Mouse (Mus musculus) kidney, adult 2 months (tissue): Measurements from ENCODE around the gene Tcf7l1. TPM values are rescaled to one million over a fixed set of nuclear protein-coding genes. Genes with fewer than 3 reads are reported as not detected.
A peak's percentile ranks its signal among the peaks of the same experiment; 100 is the strongest.

Experiments
- DNase-seq: peaks from one replicate; pipeline ENCODE4 v3.0.0; 2021
- H3K27ac ChIP-seq: fragments of 200-500 bp; 2 replicates; pipeline ENCODE4 v1.5.1; 2012; ENCODE audit warnings: low read depth, low read length, control low read depth, inconsistent platforms; ENCODE audit not compliant: insufficient read depth
- H3K27me3 ChIP-seq: fragments of 200-500 bp; replicated peaks from 2 replicates; pipeline ENCODE4 v1.6.1; 2012; ENCODE audit warnings: mild to moderate bottlenecking, moderate library complexity, low read length, inconsistent platforms; ENCODE audit not compliant: control insufficient read depth, insufficient read depth
- H3K36me3 ChIP-seq: fragments of 200-500 bp; 2 replicates; pipeline ENCODE4 v1.6.1; 2012; ENCODE audit warnings: mild to moderate bottlenecking, moderate library complexity, low read length, inconsistent platforms; ENCODE audit not compliant: control insufficient read depth, insufficient read depth
- H3K4me1 ChIP-seq: fragments of 200-500 bp; 2 replicates; pipeline ENCODE4 v1.6.1; 2011; ENCODE audit warnings: low read length; ENCODE audit not compliant: control insufficient read depth, insufficient read depth
- H3K4me3 ChIP-seq: fragments of 200-500 bp; 2 replicates; pipeline ENCODE4 v1.5.1; 2011; ENCODE audit warnings: mild to moderate bottlenecking, low read depth, low read length, control low read depth; ENCODE audit not compliant: insufficient read depth
- CTCF ChIP-seq: fragments of 200-500 bp; conservative IDR thresholded peaks from 2 replicates; pipeline ENCODE4 v1.5.1; 2011; ENCODE audit warnings: low read depth, mild to moderate bottlenecking, control low read depth, low read length, moderate library complexity, mixed read lengths; ENCODE audit not compliant: insufficient read depth, insufficient read length
- POLR2A ChIP-seq: fragments of 200-500 bp; IDR thresholded peaks from one replicate; pipeline ENCODE4 v1.6.1; 2011; ENCODE audit warnings: low read depth, low read length, control low read depth
- WGBS: fragments of 180-500 bp; shearing (Covaris S2); methylation state at CpG from one replicate; pipeline ENCODE4 v1.1.7; 2018; 5-methylcytosine and 5-hydroxymethylcytosine counted together
- polyA plus RNA-seq: library from polyadenylated mRNA; depleted of rRNA; stranded (reverse); fragments of >200 nt; gene quantifications from 2 replicates; pipeline ENCODE4 v1.2.3, GENCODE M21; 2012

The Tcf7l1 gene
- polyA plus RNA-seq, 1 experiment, result 16.3 TPM

DNA sequence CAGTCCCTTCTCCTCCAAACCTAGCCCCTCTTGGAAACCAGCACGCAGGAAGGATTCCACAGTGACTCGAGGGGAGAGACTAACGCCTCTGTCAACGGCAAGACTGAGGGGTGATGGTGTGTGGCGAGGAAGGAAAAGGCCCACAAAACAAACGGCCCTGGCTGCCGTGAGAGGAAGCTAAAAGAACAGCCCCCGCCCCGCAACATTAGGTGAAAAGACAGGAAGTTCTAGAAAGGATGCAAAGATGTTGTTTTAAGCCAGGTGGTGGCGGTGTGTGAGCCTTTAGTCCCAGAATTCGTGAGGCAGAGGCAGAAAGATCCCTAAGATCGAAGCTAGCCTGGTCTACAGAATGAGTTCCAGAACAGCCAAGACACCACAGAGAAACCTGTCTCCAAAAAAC is 43.3 kb downstream of the Tcf7l1 start:
- 38% methylated on average over 12 of the region's 12 CpGs for WGBS
- H3K27ac ChIP-seq, result no peak overlapping the region
- no peak for DNase-seq
- H3K4me1 ChIP-seq, result peaks cover 23% of the 10 kb centered on the region
- H3K27me3 ChIP-seq, result no peaks in the 10 kb centered on the region
- TF ChIP-seq POLR2A (no peak), CTCF (no peak)
- no peaks in the 10 kb centered on the region for H3K36me3 ChIP-seq
- H3K4me3 ChIP-seq, result no peak overlapping the region

DNA sequence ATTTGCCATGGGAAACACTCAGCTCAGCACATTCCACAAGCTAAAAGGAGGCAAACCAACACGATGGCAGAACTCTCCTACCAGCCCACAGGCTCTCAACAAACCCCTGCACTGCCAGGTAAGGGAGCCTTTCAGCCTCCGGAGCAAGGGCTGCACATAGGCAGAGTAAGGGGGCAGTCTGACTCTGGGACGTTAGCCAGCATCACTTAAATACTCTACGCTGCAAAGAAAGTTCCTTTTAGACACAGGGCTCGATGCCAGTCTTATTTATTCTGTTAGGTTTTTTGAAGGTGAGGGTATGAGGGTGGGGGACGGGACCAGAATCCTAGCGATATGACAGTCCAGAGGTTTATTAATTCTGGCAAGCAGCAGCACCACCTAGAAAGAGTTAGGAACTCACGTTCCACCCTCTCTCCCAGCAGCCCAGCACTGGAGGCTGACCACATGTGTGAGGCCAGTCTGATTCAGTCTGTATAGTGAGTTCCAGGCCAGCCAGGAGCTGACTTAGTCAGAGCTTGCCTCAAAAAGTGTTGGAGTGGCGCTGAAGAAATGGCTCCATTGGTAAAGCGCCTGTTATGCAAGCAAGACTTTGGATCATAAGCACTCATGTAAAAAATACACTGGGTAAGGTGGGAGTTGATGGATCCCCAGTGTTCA is 44.8 kb downstream of the Tcf7l1 start:
- Histone ChIP-seq H3K4me3 (no peak overlapping the region), H3K27ac (no peak overlapping the region), H3K36me3 (no peaks in the 10 kb centered on the region), H3K4me1 (peaks cover 22% of the 10 kb centered on the region), H3K27me3 (no peaks in the 10 kb centered on the region)
- WGBS, result 42% methylated on average over 10 of the region's 10 CpGs
- no peak for DNase-seq
- TF ChIP-seq POLR2A, result no peak
- no peak for TF ChIP-seq CTCF

DNA sequence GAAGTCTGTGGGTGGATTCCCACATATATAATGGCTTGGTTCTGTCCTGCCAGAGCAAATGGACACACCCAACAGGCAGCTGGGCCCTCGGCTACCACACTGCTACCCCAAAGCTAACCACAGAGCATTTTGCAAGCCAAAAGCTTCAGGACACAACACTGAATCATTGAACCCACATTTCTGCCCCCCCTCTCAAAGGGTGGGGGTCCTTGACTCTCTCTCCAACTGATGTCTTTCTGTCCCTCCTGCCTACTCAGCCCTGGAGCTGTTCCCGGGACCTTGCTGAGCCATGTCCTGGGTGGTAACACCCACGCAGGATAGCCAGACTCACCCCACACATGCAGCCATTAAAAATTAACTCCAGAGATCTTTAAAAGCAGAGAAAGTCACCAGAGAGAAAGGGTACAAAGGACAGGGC is 45.4 kb downstream of the Tcf7l1 start:
- Histone ChIP-seq H3K4me3 (no peak overlapping the region), H3K4me1 (peaks cover 19% of the 10 kb centered on the region), H3K27me3 (no peaks in the 10 kb centered on the region), H3K27ac (no peak overlapping the region), H3K36me3 (no peaks in the 10 kb centered on the region)
- TF ChIP-seq CTCF (no peak), POLR2A (no peak)
- WGBS, result 28% methylated on average over 3 of the region's 3 CpGs
- DNase-seq, result peak; percentile 38

DNA sequence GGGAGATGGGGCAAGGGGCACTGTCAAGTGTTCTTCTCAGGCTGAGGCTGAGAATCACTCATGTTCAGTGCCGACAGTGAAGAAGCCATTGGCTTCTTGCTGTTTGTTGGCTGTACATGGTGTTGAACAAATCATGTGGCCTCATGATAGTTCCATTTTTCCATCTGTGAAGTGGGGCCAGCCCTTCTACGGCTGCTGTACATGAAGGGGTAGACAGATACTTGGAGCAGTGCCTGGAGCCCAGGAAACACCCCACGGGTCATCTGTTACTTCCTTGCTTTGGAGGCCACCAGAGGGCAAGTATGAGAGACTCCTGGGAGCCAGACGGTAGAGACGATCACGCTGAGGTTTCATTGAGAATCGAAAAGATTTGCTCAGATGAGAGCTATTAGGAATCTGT is 46.7 kb downstream of the Tcf7l1 start:
- TF ChIP-seq POLR2A, result no peak
- no peak for TF ChIP-seq CTCF
- Histone ChIP-seq H3K4me3 (no peak overlapping the region), H3K27me3 (no peaks in the 10 kb centered on the region), H3K36me3 (no peaks in the 10 kb centered on the region), H3K4me1 (peaks cover 19% of the 10 kb centered on the region), H3K27ac (no peak overlapping the region)
- no peak for DNase-seq
- WGBS, result 72% methylated on average over 7 of the region's 7 CpGs

DNA sequence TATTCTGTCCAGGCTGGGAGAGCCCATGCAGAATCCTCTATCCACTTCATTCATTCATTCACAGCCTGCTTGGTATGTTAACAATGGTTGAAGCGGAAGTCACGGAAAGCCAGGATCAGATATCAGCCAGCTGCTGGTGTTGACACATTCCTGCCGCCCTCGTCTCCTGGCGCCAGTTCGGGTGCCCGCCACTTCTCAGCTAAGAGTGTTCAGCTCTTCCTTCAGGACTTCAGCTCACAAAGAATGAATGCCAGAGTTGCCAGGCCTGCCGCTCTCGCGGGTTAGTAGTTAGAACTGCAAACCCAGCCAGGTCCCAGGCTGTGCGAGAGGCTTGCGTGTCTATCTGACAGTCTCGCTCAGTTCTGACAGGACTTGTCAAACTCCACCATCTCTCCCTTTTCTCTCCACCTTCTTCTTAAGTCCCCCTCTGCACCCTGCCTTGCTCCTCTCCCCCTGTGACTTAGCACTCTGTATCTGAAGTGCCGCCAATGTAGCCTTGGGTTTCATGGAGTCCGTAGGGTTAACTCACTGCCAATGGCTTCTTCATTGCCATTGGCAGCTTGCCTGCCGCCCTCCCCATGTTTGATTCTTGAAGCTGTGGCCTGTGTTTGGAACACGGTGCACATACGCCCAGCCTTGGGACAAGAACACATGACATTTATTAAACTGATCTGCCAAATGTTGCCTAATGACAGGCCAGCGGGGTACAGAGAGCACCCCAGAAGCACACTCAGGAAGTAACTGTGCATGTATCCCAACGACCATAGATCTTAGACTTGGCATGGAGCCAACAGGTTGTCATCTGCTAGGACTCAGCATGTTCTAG is 48.2 kb downstream of the Tcf7l1 start:
- WGBS, result 41% methylated on average over 20 of the region's 20 CpGs
- TF ChIP-seq CTCF (0 out of 2 replicates have a peak, but pooled peaks have one; percentile 15), POLR2A (no peak)
- H3K36me3 ChIP-seq, result no peaks in the 10 kb centered on the region
- no peak overlapping the region for H3K4me3 ChIP-seq
- peak; percentile 67 for DNase-seq
- H3K27ac ChIP-seq, result no peak overlapping the region
- peaks cover 19% of the 10 kb centered on the region for H3K4me1 ChIP-seq
- no peaks in the 10 kb centered on the region for H3K27me3 ChIP-seq

DNA sequence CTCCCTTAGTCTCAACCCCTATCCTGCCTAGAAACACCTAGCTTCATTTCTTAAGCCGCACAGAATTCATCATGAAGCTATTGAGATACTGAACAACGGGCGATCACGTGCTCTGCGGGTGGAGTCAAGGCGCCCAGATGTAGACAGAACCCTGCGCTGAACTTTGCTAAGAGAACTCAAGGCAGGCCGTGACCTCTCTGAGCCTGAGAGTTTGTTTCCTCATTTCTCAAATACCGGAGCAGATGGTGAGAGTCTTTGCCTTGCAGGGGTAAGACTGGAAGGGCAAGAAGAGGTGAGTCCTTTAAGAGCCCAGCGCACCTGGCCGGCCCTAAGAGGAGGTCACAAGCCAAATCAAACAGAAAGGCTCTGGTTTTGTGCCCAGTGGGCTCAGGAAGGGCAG is 52.2 kb downstream of the Tcf7l1 start:
- no peaks in the 10 kb centered on the region for H3K27me3 ChIP-seq
- no peaks in the 10 kb centered on the region for H3K36me3 ChIP-seq
- no peak overlapping the region for H3K4me3 ChIP-seq
- no peak for DNase-seq
- WGBS, result 75% methylated on average over 11 of the region's 11 CpGs
- H3K27ac ChIP-seq, result no peak overlapping the region
- TF ChIP-seq POLR2A (no peak), CTCF (no peak)
- 0 out of 2 replicates have a peak, but pooled peaks cover 9% of the 10 kb centered on the region for H3K4me1 ChIP-seq

DNA sequence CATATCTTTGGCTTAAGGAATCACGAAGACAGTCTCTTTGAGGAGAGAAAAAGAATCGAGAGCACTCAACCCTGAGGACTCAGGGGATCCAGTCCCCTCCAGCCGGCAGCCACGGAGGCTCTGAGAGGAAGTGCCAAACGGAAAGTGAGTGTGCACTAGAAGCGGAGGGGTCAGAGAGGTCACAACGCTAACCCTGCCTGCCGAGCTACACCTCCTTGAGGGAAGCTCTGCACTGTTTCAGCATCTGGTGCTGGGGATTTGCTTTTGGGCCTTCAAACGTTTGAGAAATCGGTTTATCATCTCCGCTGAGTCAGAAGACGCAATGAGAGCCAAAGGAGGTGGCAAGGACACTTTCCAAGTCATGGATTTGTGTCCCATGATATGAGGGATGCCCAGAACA is 53.8 kb downstream of the Tcf7l1 start:
- no peak for TF ChIP-seq CTCF
- no peak for TF ChIP-seq POLR2A
- H3K4me1 ChIP-seq, result 0 out of 2 replicates have a peak, but pooled peaks cover 4% of the 10 kb centered on the region
- no peak overlapping the region for H3K4me3 ChIP-seq
- WGBS, result 30% methylated on average over 12 of the region's 12 CpGs
- no peaks in the 10 kb centered on the region for H3K36me3 ChIP-seq
- H3K27me3 ChIP-seq, result no peaks in the 10 kb centered on the region
- no peak overlapping the region for H3K27ac ChIP-seq
- DNase-seq, result no peak
